Mouse (Mus musculus) small intestine, adult 2 months (tissue): ENCODE measurements at regions not wholly inside any gene's neighbourhood (a gene's known extent, or its start where the extent isn't known, plus 50 kb on each side); places are given as distances from the start of the nearest gene placed in this dataset.

Experiments
- CTCF ChIP-seq: fragments of 200-500 bp; IDR thresholded peaks from 2 replicates; pipeline ENCODE4 v1.5.1; 2012; ENCODE audit warnings: low read depth, mild to moderate bottlenecking, control low read depth, inconsistent platforms, low read length, moderate library complexity, mixed read lengths; ENCODE audit not compliant: insufficient replicate concordance, insufficient read length; ENCODE audit errors: extremely low read depth
- POLR2A ChIP-seq: fragments of 200-500 bp; IDR thresholded peaks from 2 replicates; pipeline ENCODE4 v1.6.1; 2012; ENCODE audit warnings: low read depth, mild to moderate bottlenecking, control low read depth, inconsistent platforms, low read length, moderate library complexity

DNA sequence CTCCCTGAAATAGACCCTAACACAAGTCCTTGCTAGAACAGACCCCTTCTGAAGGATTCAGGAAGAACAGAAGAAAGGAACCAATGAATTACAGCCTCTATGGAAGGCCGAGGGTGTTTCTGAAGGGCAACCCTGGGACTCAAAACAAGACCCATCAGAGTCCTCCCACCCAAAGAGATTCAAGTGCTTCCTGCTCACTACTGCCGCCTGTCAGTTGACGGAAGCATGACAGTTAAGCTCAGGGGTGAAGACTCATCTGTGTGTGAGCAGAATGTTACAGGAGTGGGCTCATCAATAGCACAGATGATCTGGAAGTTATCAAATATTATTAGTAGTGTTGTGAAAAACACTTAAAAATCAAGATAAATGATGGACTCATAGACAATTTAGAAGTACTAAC lies 411.9 kb upstream of the Slc35b3 start:
- no peak for TF ChIP-seq CTCF
- no peak for TF ChIP-seq POLR2A
